Mouse (Mus musculus) lung, adult 2 months (tissue): ENCODE measurements around the gene Olfr486.

ENCODE experiments used
- CTCF ChIP-seq: fragments of 200-500 bp; IDR thresholded peaks from 2 replicates; pipeline ENCODE4 v1.5.1; 2011; ENCODE audit warnings: mild to moderate bottlenecking, low read length, control low read depth; ENCODE audit not compliant: insufficient read depth
- POLR2A ChIP-seq: fragments of 200-500 bp; IDR thresholded peaks from 2 replicates; pipeline ENCODE4 v1.6.1; 2011; ENCODE audit warnings: low read depth, mild to moderate bottlenecking, control low read depth, low read length, borderline replicate concordance; ENCODE audit errors: extremely low read depth

DNA sequence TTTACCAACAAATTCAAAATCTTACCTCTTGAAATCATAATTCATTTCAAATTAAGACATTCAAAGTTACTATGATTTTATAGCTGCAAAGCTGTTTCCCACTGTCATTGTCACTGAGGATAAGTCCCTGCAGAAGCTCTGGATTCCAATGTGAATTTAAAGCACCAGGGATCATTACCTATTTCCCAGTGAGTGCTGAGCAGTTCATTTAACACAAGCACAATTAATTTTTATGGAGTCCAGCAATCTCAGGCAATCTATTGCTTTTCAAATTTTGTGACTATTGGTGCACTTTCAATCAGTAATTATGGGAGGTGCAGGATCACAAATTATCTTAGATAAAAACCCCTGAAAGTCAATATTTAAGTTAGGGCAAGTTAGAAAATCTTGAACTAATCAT lies 45.2 kb downstream of the Olfr486 start, which contains the start of gene Olfr484:
- no peak for TF ChIP-seq CTCF
- no peak for TF ChIP-seq POLR2A
